Mouse (Mus musculus): ENCODE measurements at regions not wholly inside any gene's neighbourhood (a gene's known extent, or its start where the extent isn't known, plus 50 kb on each side); places are given as distances from the start of the nearest gene placed in this dataset.

DNA sequence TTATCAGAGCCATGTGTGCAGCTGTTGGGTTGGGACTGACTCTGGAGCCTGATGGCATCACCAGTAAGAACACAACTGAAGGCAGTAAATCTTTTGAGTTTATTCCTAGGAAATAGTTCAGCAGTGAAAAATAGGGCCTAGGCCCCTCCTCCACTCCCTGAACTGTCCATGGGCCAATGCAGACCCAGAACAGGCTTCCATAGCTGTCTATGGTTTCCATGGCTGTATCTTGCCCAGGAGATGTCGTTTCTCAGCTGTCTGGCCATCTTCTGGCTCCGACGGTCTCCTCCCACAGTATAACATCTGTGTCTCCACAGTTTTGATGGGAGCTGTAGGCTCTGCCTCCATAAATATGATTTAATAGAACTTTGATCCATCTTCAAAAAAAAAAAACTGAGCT lies 165.1 kb upstream of the Arl4c start:
- Histone ChIP-seq H3K27ac (ENCODE audit: insufficient read depth, low read depth) (no peak overlapping the region), H3K27me3 (replicated peaks) (no peaks in the 10 kb centered on the region), H3K4me1 (ENCODE audit: control insufficient read depth in 1 of 2, insufficient read depth in 2 of 2) (no peaks in the 10 kb centered on the region), H3K4me3 (replicated peaks in 1 of 3; ENCODE audit: low read depth in 2 of 3, low read length in 2 of 3, poor library complexity in 1 of 3) (no peak overlapping the region), H3K9me3 (replicated peaks; ENCODE audit: low read length) (peaks cover 64% of the 10 kb centered on the region), H3K79me2 (replicated peaks; ENCODE audit: control insufficient read depth, extremely low read depth, insufficient read depth, poor library complexity, severe bottlenecking) (no peaks in the 10 kb centered on the region), H3K9ac (ENCODE audit: insufficient read depth, low read depth) (no peak overlapping the region), H3K4me2 (ENCODE audit: insufficient read depth, low read depth, poor library complexity, severe bottlenecking) (no peak overlapping the region), H3K36me3 (replicated peaks in 1 of 2; ENCODE audit: control insufficient read depth in 1 of 2, insufficient read depth in 1 of 2, low read length in 1 of 2) (no peaks in the 10 kb centered on the region)
- TF ChIP-seq NRF1 (IDR thresholded peaks at IDR 0.05; ENCODE audit: low read depth, low read length) (no peak), ZC3H11A (IDR thresholded peaks at IDR 0.05; ENCODE audit: low read depth, low read length) (no peak), MAZ (IDR thresholded peaks at IDR 0.05; ENCODE audit: low read depth, low read length) (no peak), BHLHE40 (IDR thresholded peaks at IDR 0.05; ENCODE audit: low read depth, low read length) (no peak), KAT2A (IDR thresholded peaks at IDR 0.05; ENCODE audit: insufficient replicate concordance, low read length) (no peak), USF1 (IDR thresholded peaks at IDR 0.05; ENCODE audit: low read depth, low read length) (no peak), EP300 (IDR thresholded peaks at IDR 0.05; ENCODE audit: low read length) (no peak), SIN3A (IDR thresholded peaks at IDR 0.05; ENCODE audit: low read length) (no peak), USF2 (conservative IDR thresholded peaks at IDR 0.05; ENCODE audit: low read depth, low read length) (no peak), MXI1 (IDR thresholded peaks at IDR 0.05; ENCODE audit: low read depth, low read length) (no peak), CTCF (conservative IDR thresholded peaks at IDR 0.05 in 1 of 2, IDR thresholded peaks at IDR 0.05 in 1 of 2; ENCODE audit: low read depth in 2 of 2, low read length in 2 of 2) (no peak), PAX5 (IDR thresholded peaks at IDR 0.05; ENCODE audit: low read length) (no peak), CHD2 (IDR thresholded peaks at IDR 0.05; ENCODE audit: low read length) (no peak), TCF12 (IDR thresholded peaks at IDR 0.05; ENCODE audit: low read depth, low read length) (no peak)
- in situ Hi-C loops (cut with MboI; ENCODE audit: low pct_ligation_motif_present, low pct_unique_long_range_greater_than_20kb, low sequenced_read_pairs) = no loop called here
- dilution Hi-C loops (cut with MboI; ENCODE audit: extremely low pct_ligation_motif_present, extremely low pct_unique_long_range_greater_than_20kb, low sequenced_read_pairs) = no loop called here
- no peak for DNase-seq (ENCODE audit: extremely low read depth)

DNA sequence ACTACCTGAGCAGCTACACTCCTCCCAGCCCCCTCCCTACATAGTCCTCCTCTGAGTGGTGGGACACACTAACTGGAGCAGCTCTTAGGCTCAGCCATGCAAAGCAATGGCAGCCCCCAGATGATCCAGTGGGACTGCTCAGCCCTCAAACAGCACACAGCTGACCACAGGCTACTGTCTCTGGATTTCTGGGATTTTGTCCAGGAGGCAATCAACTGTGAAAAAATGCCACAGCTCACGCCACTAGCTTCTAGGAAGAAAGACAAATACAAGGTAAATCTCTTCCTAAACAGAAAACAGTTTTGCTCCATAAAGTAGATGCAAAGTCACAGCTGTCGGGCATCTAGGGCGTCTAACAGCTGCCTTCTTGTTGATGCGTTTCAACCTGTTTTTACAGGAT lies 167.9 kb upstream of the Arl4c start:
- H3K79me2 ChIP-seq (replicated peaks; ENCODE audit: control insufficient read depth, extremely low read depth, insufficient read depth, poor library complexity, severe bottlenecking) = no peaks in the 10 kb centered on the region
- H3K4me1 ChIP-seq (ENCODE audit: control insufficient read depth in 1 of 2, insufficient read depth in 2 of 2) = no peaks in the 10 kb centered on the region
- H3K27me3 ChIP-seq (replicated peaks) = no peaks in the 10 kb centered on the region
- H3K4me2 ChIP-seq (ENCODE audit: insufficient read depth, low read depth, poor library complexity, severe bottlenecking) = no peak overlapping the region
- peaks cover 61% of the 10 kb centered on the region for H3K9me3 ChIP-seq (replicated peaks; ENCODE audit: low read length)
- in situ Hi-C loops (cut with MboI; ENCODE audit: low pct_ligation_motif_present, low pct_unique_long_range_greater_than_20kb, low sequenced_read_pairs) = no loop called here
- TF ChIP-seq HCFC1 (IDR thresholded peaks at IDR 0.05; ENCODE audit: low read depth, low read length) (no peak), POLR2AphosphoS2 (IDR thresholded peaks at IDR 0.05; ENCODE audit: low read depth, low read length) (no peak), GABPA (IDR thresholded peaks at IDR 0.05; ENCODE audit: insufficient replicate concordance, low read depth, low read length) (no peak), USF1 (IDR thresholded peaks at IDR 0.05; ENCODE audit: low read depth, low read length) (no peak), ZKSCAN1 (IDR thresholded peaks at IDR 0.05; ENCODE audit: borderline replicate concordance, low read depth, low read length) (no peak), MAZ (IDR thresholded peaks at IDR 0.05; ENCODE audit: low read depth, low read length) (no peak), USF2 (conservative IDR thresholded peaks at IDR 0.05; ENCODE audit: low read depth, low read length) (no peak), E2F4 (IDR thresholded peaks at IDR 0.05; ENCODE audit: insufficient replicate concordance, low read depth, low read length) (no peak), BHLHE40 (IDR thresholded peaks at IDR 0.05; ENCODE audit: low read depth, low read length) (no peak), TBP (conservative IDR thresholded peaks at IDR 0.05; ENCODE audit: low read depth, low read length) (no peak), POLR2A (IDR thresholded peaks at IDR 0.05; ENCODE audit: low read depth, low read length) (no peak), CHD1 (IDR thresholded peaks at IDR 0.05; ENCODE audit: low read depth, low read length) (no peak), CHD2 (IDR thresholded peaks at IDR 0.05; ENCODE audit: low read length) (no peak), JUND (conservative IDR thresholded peaks at IDR 0.05; ENCODE audit: low read depth, low read length) (no peak), JUN (IDR thresholded peaks at IDR 0.05; ENCODE audit: insufficient read depth, low read depth, low read length) (no peak)
- DNase-seq (ENCODE audit: extremely low read depth) = no peak
- dilution Hi-C loops (cut with MboI; ENCODE audit: extremely low pct_ligation_motif_present, extremely low pct_unique_long_range_greater_than_20kb, low sequenced_read_pairs) = no loop called here
- no peak overlapping the region for H3K4me3 ChIP-seq (replicated peaks in 1 of 3; ENCODE audit: low read depth in 2 of 3, low read length in 2 of 3, poor library complexity in 1 of 3)
- no peak overlapping the region for H3K27ac ChIP-seq (ENCODE audit: insufficient read depth, low read depth)
- no peaks in the 10 kb centered on the region for H3K36me3 ChIP-seq (replicated peaks in 1 of 2; ENCODE audit: control insufficient read depth in 1 of 2, insufficient read depth in 1 of 2, low read length in 1 of 2)
- H3K9ac ChIP-seq (ENCODE audit: insufficient read depth, low read depth) = no peak overlapping the region
